Mouse (Mus musculus): ENCODE results near the gene Phlda3.

Phlda3 gene

GRCm38 (mm10) chr1:135760216-135760615, 5.7 kb upstream of the Phlda3 start:
- no peak for DNase-seq

GRCm38 (mm10) chr1:135761728-135762127, 4.2 kb upstream of the Phlda3 start:
- no peak for DNase-seq

- no peak for DNase-seq
Measured at GRCm38 (mm10) chr1:135763503-135764205, 2.3 kb upstream of the Phlda3 start.

GRCm38 (mm10) chr1:135764206-135764528, 1.8 kb upstream of the Phlda3 start:
- no peak for DNase-seq

GRCm38 (mm10) chr1:135766592-135767306, 830 bp downstream of the Phlda3 start:
- DNase-seq, result no peak

GRCm38 (mm10) chr1:135767324-135767890, 1.5 kb downstream of the Phlda3 start:
- DNase-seq, result no peak

GRCm38 (mm10) chr1:135768400-135768799, 2.5 kb downstream of the Phlda3 start:
- no peak for DNase-seq

- no peak for DNase-seq
Measured at GRCm38 (mm10) chr1:135770237-135770636, 4.3 kb downstream of the Phlda3 start.

- DNase-seq, result no peak
Measured at GRCm38 (mm10) chr1:135770896-135771572, 5.1 kb downstream of the Phlda3 start.

- no peak for DNase-seq
Measured at GRCm38 (mm10) chr1:135771573-135771970, 5.7 kb downstream of the Phlda3 start.

GRCm38 (mm10) chr1:135776596-135776995, 10.7 kb downstream of the Phlda3 start:
- no peak for DNase-seq

- no peak for DNase-seq
Measured at GRCm38 (mm10) chr1:135777046-135777445, 11.1 kb downstream of the Phlda3 start.

- DNase-seq, result peak; percentile 34
Measured at GRCm38 (mm10) chr1:135778780-135779535, 13.0 kb downstream of the Phlda3 start, which contains the start of gene Tnni1. TSS of gene Tnni1 (plus strand) at chr1:135779434.

- DNase-seq, result no peak
Measured at GRCm38 (mm10) chr1:135780649-135781048, 14.7 kb downstream of the Phlda3 start.

- peak; percentile 66 for DNase-seq
Measured at GRCm38 (mm10) chr1:135781220-135781619, 15.3 kb downstream of the Phlda3 start.

GRCm38 (mm10) chr1:135782816-135783215, 16.9 kb downstream of the Phlda3 start:
- DNase-seq, result peak; percentile 42

- peak; percentile 68 for DNase-seq
Measured at GRCm38 (mm10) chr1:135787799-135788198, 21.9 kb downstream of the Phlda3 start.

- DNase-seq, result peak; percentile 20
Measured at GRCm38 (mm10) chr1:135788708-135789107, 22.8 kb downstream of the Phlda3 start.

GRCm38 (mm10) chr1:135789815-135790214, 23.9 kb downstream of the Phlda3 start:
- DNase-seq, result peak; percentile 64

- DNase-seq, result no peak
Measured at GRCm38 (mm10) chr1:135792143-135792939, 26.4 kb downstream of the Phlda3 start.

- peak; percentile 85 for DNase-seq
Measured at GRCm38 (mm10) chr1:135793370-135794215, 27.7 kb downstream of the Phlda3 start.
